Mouse (Mus musculus) myocyte (in vitro differentiated cells): Measurements from ENCODE around the gene Mfsd4b3.

ENCODE experiments used
- CEBPB ChIP-seq: IDR thresholded peaks from 2 replicates; pipeline ENCODE4 v1.6.1; 2011; ENCODE audit warnings: mild to moderate bottlenecking, moderate library complexity; ENCODE audit not compliant: poor library complexity, insufficient read depth, severe bottlenecking
- E2F4 ChIP-seq: IDR thresholded peaks from one replicate; pipeline ENCODE4 v1.6.1; 2011; ENCODE audit warnings: mild to moderate bottlenecking, control low read depth, moderate library complexity; ENCODE audit not compliant: insufficient read depth
- MAX ChIP-seq: IDR thresholded peaks from one replicate; pipeline ENCODE4 v1.6.1; 2011; ENCODE audit warnings: low read depth, mild to moderate bottlenecking, control low read depth
- MYOD1 ChIP-seq, 3 experiments: IDR thresholded peaks; one replicate each; pipeline ENCODE4 v1.6.1; 2011; ENCODE audit warnings: control low read depth in 2 of 3, low read depth in 2 of 3, mild to moderate bottlenecking in 2 of 3, moderate library complexity in 1 of 3; ENCODE audit not compliant: insufficient read length in 2 of 3, control insufficient read depth in 1 of 3
- MYOG ChIP-seq, 3 experiments: IDR thresholded peaks; one replicate each; pipeline ENCODE4 v1.6.1; 2011; ENCODE audit warnings: control low read depth in 2 of 3, low read depth in 2 of 3, mild to moderate bottlenecking in 2 of 3; ENCODE audit not compliant: insufficient read length in 2 of 3, control insufficient read depth in 1 of 3, insufficient read depth in 1 of 3
- POLR2A ChIP-seq: IDR thresholded peaks from one replicate; pipeline ENCODE4 v1.6.1; 2011; ENCODE audit warnings: low read depth, mild to moderate bottlenecking, control low read depth, moderate library complexity; ENCODE audit not compliant: insufficient read length
- TCF12 ChIP-seq: IDR thresholded peaks from one replicate; pipeline ENCODE4 v1.6.1; 2011; ENCODE audit warnings: mild to moderate bottlenecking, control low read depth; ENCODE audit not compliant: poor library complexity, insufficient read depth, severe bottlenecking
- TCF3 ChIP-seq: IDR thresholded peaks from one replicate; pipeline ENCODE4 v1.6.1; 2011; ENCODE audit warnings: low read depth, control low read depth; ENCODE audit not compliant: insufficient read length
- USF1 ChIP-seq: IDR thresholded peaks from one replicate; pipeline ENCODE4 v1.6.1; 2011; ENCODE audit warnings: low read depth, mild to moderate bottlenecking, control low read depth, moderate library complexity

DNA sequence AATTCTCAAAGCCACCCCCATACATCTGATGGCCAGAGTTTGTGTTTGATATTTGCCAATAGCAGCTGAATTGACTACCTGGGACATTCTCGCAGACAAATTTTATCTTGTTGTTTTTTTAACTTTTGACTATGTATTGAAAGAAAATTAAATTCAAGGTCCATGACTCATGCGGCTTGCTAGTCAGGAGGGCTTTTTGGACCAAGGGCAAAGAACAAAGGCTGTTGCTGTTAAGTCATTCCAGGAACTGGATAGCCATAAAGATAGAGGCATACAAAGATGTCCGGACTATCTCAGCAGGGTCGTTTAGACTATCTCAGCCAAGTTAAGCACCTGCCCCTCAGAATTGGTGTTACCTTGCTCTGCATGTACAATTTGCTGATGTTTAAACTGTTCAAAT is 17.4 kb upstream of the Mfsd4b3 start:
- TF ChIP-seq TCF12 (no peak), USF1 (no peak), POLR2A (no peak), MYOG (IDR thresholded peaks at IDR 0.05; ENCODE audit: control insufficient read depth in 1 of 3, insufficient read depth in 1 of 3, insufficient read length in 2 of 3, low read depth in 2 of 3) (no peak), MYOD1 (IDR thresholded peaks at IDR 0.05; ENCODE audit: control insufficient read depth in 1 of 3, insufficient read length in 2 of 3, low read depth in 2 of 3) (no peak), CEBPB (no peak), E2F4 (no peak), MAX (no peak), TCF3 (no peak)
